Mouse (Mus musculus) hindbrain, embryonic 14.5 days (tissue): ENCODE measurements at regions not wholly inside any gene's neighbourhood (a gene's known extent, or its start where the extent isn't known, plus 50 kb on each side); places are given as distances from the start of the nearest gene placed in this dataset.

Experiments
- ATAC-seq: fragments of 200-750 bp; cut with Nextera tagmentation; 2 replicates; pipeline ENCODE4 v1.8.0; 2017; ENCODE audit warnings: moderate number of reproducible peaks, mild to moderate bottlenecking, moderate TSS enrichment, moderate library complexity; ENCODE audit not compliant: low FRiP score
- DNase-seq: peaks from one replicate; pipeline ENCODE4 v3.0.0-alpha.2; 2015; ENCODE audit warnings: low spot score
- H3K27ac ChIP-seq: fragments of 300-500 bp; sonication (generic); 2 replicates; pipeline ENCODE4 v1.5.1; 2014; ENCODE audit warnings: mild to moderate bottlenecking, moderate library complexity
- H3K27me3 ChIP-seq: fragments of 300-500 bp; sonication (generic); 2 replicates; pipeline ENCODE4 v1.6.1; 2014; ENCODE audit warnings: mild to moderate bottlenecking, low read length, mixed read lengths; ENCODE audit not compliant: control insufficient read depth, insufficient read depth
- H3K36me3 ChIP-seq: fragments of 300-500 bp; sonication (generic); replicated peaks from 2 replicates; pipeline ENCODE4 v1.6.1; 2014; ENCODE audit not compliant: control insufficient read depth, insufficient read depth
- H3K4me1 ChIP-seq: fragments of 300-500 bp; sonication (generic); replicated peaks from 2 replicates; pipeline ENCODE4 v1.6.1; 2014; ENCODE audit warnings: antibody characterized with exemption, low read length, mixed read lengths; ENCODE audit not compliant: control insufficient read depth, insufficient read depth
- H3K4me2 ChIP-seq: fragments of 300-500 bp; sonication (generic); replicated peaks from 2 replicates; pipeline ENCODE4 v1.6.1; 2014; ENCODE audit warnings: mild to moderate bottlenecking, moderate library complexity
- H3K4me3 ChIP-seq: fragments of 300-500 bp; sonication (generic); replicated peaks from 2 replicates; pipeline ENCODE4 v1.5.1; 2014; ENCODE audit warnings: mild to moderate bottlenecking, low read length
- H3K9ac ChIP-seq: fragments of 300-500 bp; sonication (generic); 2 replicates; pipeline ENCODE4 v1.6.1; 2014
- H3K9me3 ChIP-seq: fragments of 300-500 bp; sonication (generic); 2 replicates; pipeline ENCODE4 v1.6.1; 2016; ENCODE audit warnings: low read length; ENCODE audit not compliant: control insufficient read depth
- WGBS: fragments of 180-500 bp; shearing (Covaris S2); extraction: QIAGEN DNeasy Blood & Tissue Kit; methylation state at CpG from one replicate; pipeline ENCODE4 v1.1.7; 2014; 5-methylcytosine and 5-hydroxymethylcytosine counted together

- 28% methylated on average over 1 of the region's 1 CpGs for WGBS
- no peaks in the 10 kb centered on the region for H3K36me3 ChIP-seq
- peaks cover 23% of the 10 kb centered on the region for H3K4me1 ChIP-seq
- no peak overlapping the region for H3K4me2 ChIP-seq
- H3K27me3 ChIP-seq, result peaks cover 8% of the 10 kb centered on the region
- H3K9me3 ChIP-seq, result no peaks in the 10 kb centered on the region
- H3K4me3 ChIP-seq, result no peak overlapping the region
- ATAC-seq (no peak), DNase-seq (no peak)
- H3K9ac ChIP-seq, result no peak overlapping the region
- H3K27ac ChIP-seq, result no peak overlapping the region
These were observed 128.0 kb downstream of the Rybp start for GRCm38 (mm10) chr6:100159246-100159645.

- Histone ChIP-seq H3K4me3 (no peak overlapping the region), H3K27ac (no peak overlapping the region), H3K4me2 (no peak overlapping the region), H3K4me1 (peaks cover 5% of the 10 kb centered on the region; the same call in 1 of the 2 replicates), H3K27me3 (peaks cover 8% of the 10 kb centered on the region), H3K9me3 (no peaks in the 10 kb centered on the region), H3K9ac (no peak overlapping the region), H3K36me3 (no peaks in the 10 kb centered on the region)
- 19% methylated on average over 7 of the region's 7 CpGs for WGBS
- DNase-seq (peak; percentile 65), ATAC-seq (peak; percentile 75; the same call in 1 of the 2 replicates)
These were observed 130.0 kb downstream of the Rybp start for GRCm38 (mm10) chr6:100157288-100157687.

- ATAC-seq, result no peak
- 61% methylated on average over 4 of the region's 4 CpGs for WGBS
- H3K4me2 ChIP-seq, result no peak overlapping the region
These were observed 131.1 kb downstream of the Rybp start for GRCm38 (mm10) chr6:100156163-100156562.

GRCm38 (mm10) chr6:100155676-100156075 is 131.6 kb downstream of the Rybp start:
- H3K4me3 ChIP-seq, result no peak overlapping the region
- H3K36me3 ChIP-seq, result no peaks in the 10 kb centered on the region
- 35% methylated on average over 20 of the region's 20 CpGs for WGBS
- H3K9ac ChIP-seq, result no peak overlapping the region
- ATAC-seq, result no peak
- H3K4me2 ChIP-seq, result no peak overlapping the region
- 0 out of 2 replicates have a peak, but pooled peaks cover 5% of the 10 kb centered on the region for H3K4me1 ChIP-seq
- H3K27ac ChIP-seq, result 0 out of 2 replicates have a peak overlapping the region, but pooled peaks have one; percentile 6
- no peak for DNase-seq
- no peaks in the 10 kb centered on the region for H3K9me3 ChIP-seq
- peaks cover 8% of the 10 kb centered on the region for H3K27me3 ChIP-seq

More at GRCm38 (mm10) chr6:100156163-100156562, 131.1 kb downstream of the Rybp start:
- no peak overlapping the region for H3K9ac ChIP-seq
- H3K4me1 ChIP-seq, result 0 out of 2 replicates have a peak, but pooled peaks cover 5% of the 10 kb centered on the region
- H3K4me3 ChIP-seq, result no peak overlapping the region
- peaks cover 8% of the 10 kb centered on the region for H3K27me3 ChIP-seq
- no peaks in the 10 kb centered on the region for H3K9me3 ChIP-seq
- no peaks in the 10 kb centered on the region for H3K36me3 ChIP-seq
- no peak for DNase-seq
- H3K27ac ChIP-seq, result peak overlapping the region; percentile 6; the same call in 1 of the 2 replicates

- H3K9me3 ChIP-seq, result no peaks in the 10 kb centered on the region
- ATAC-seq, result no peak
- H3K27me3 ChIP-seq, result peaks cover 8% of the 10 kb centered on the region
- WGBS, result 97% methylated on average over 1 of the region's 1 CpGs
- no peak overlapping the region for H3K4me3 ChIP-seq
- DNase-seq, result no peak
- H3K36me3 ChIP-seq, result no peaks in the 10 kb centered on the region
- no peak overlapping the region for H3K9ac ChIP-seq
- no peak overlapping the region for H3K4me2 ChIP-seq
- H3K27ac ChIP-seq, result no peak overlapping the region
- H3K4me1 ChIP-seq, result peaks cover 7% of the 10 kb centered on the region
These were observed 135.8 kb downstream of the Rybp start for GRCm38 (mm10) chr6:100151447-100151846.

GRCm38 (mm10) chr6:100150703-100151208 is 136.5 kb downstream of the Rybp start:
- H3K4me3 ChIP-seq, result no peak overlapping the region
- no peak for DNase-seq
- H3K27ac ChIP-seq, result no peak overlapping the region
- no peaks in the 10 kb centered on the region for H3K36me3 ChIP-seq
- H3K9ac ChIP-seq, result no peak overlapping the region
- ATAC-seq, result no peak
- 80% methylated on average over 6 of the region's 6 CpGs for WGBS
- no peak overlapping the region for H3K4me2 ChIP-seq
- H3K9me3 ChIP-seq, result no peaks in the 10 kb centered on the region
- peaks cover 8% of the 10 kb centered on the region for H3K27me3 ChIP-seq
- H3K4me1 ChIP-seq, result peaks cover 12% of the 10 kb centered on the region

GRCm38 (mm10) chr6:100149458-100149852 is 137.8 kb downstream of the Rybp start:
- Histone ChIP-seq H3K27me3 (peaks cover 8% of the 10 kb centered on the region), H3K4me1 (peaks cover 20% of the 10 kb centered on the region), H3K4me2 (no peak overlapping the region), H3K9me3 (no peaks in the 10 kb centered on the region), H3K27ac (no peak overlapping the region), H3K4me3 (no peak overlapping the region), H3K9ac (no peak overlapping the region), H3K36me3 (no peaks in the 10 kb centered on the region)
- 76% methylated on average over 5 of the region's 5 CpGs for WGBS
- no peak for ATAC-seq
- DNase-seq, result no peak

GRCm38 (mm10) chr6:100148751-100149457 is 138.4 kb downstream of the Rybp start:
- Histone ChIP-seq H3K4me3 (no peak overlapping the region), H3K4me1 (peaks cover 25% of the 10 kb centered on the region), H3K4me2 (no peak overlapping the region), H3K27me3 (peaks cover 8% of the 10 kb centered on the region), H3K36me3 (no peaks in the 10 kb centered on the region), H3K9ac (no peak overlapping the region), H3K27ac (no peak overlapping the region), H3K9me3 (no peaks in the 10 kb centered on the region)
- ATAC-seq (no peak), DNase-seq (no peak)
- 71% methylated on average over 4 of the region's 4 CpGs for WGBS

GRCm38 (mm10) chr6:100146360-100146935 is 140.8 kb downstream of the Rybp start:
- DNase-seq (no peak), ATAC-seq (no peak)
- H3K4me2 ChIP-seq, result no peak overlapping the region
- no peak overlapping the region for H3K27ac ChIP-seq
- peaks cover 32% of the 10 kb centered on the region for H3K4me1 ChIP-seq
- no peak overlapping the region for H3K4me3 ChIP-seq
- H3K27me3 ChIP-seq, result peaks cover 19% of the 10 kb centered on the region
- H3K9ac ChIP-seq, result no peak overlapping the region
- no peaks in the 10 kb centered on the region for H3K36me3 ChIP-seq
- 40% methylated on average over 5 of the region's 5 CpGs for WGBS
- H3K9me3 ChIP-seq, result no peaks in the 10 kb centered on the region
